Mouse (Mus musculus) hindbrain, embryonic 13.5 days (tissue): Measurements from ENCODE around the gene Cyp21a1. TPM values are rescaled to one million over a fixed set of nuclear protein-coding genes. Genes with fewer than 3 reads are reported as not detected.
"Not testable (repeated sequence)": the region's sequence is repeated elsewhere in the genome, so short reads cannot be mapped to it uniquely, and the experiment has no call there.

ENCODE experiments used
- ATAC-seq: fragments of 200-750 bp; cut with Nextera tagmentation; 2 replicates; pipeline ENCODE4 v1.8.0; 2017; ENCODE audit warnings: moderate TSS enrichment; ENCODE audit not compliant: low FRiP score
- H3K27ac ChIP-seq: fragments of 300-500 bp; sonication (generic); 2 replicates; pipeline ENCODE4 v1.5.1; 2015; ENCODE audit warnings: inconsistent platforms, mild to moderate bottlenecking, moderate library complexity
- H3K27me3 ChIP-seq: fragments of 300-500 bp; sonication (generic); 2 replicates; pipeline ENCODE4 v1.6.1; 2015; ENCODE audit warnings: mild to moderate bottlenecking, inconsistent platforms
- H3K36me3 ChIP-seq: fragments of 300-500 bp; sonication (generic); 2 replicates; pipeline ENCODE4 v1.6.1; 2015; ENCODE audit warnings: mild to moderate bottlenecking, inconsistent platforms
- H3K4me1 ChIP-seq: fragments of 300-500 bp; sonication (generic); replicated peaks from 2 replicates; pipeline ENCODE4 v1.6.1; 2015; ENCODE audit warnings: inconsistent platforms
- H3K4me2 ChIP-seq: fragments of 300-500 bp; sonication (generic); 2 replicates; pipeline ENCODE4 v1.6.1; 2015; ENCODE audit warnings: inconsistent platforms, mild to moderate bottlenecking, moderate library complexity
- H3K4me3 ChIP-seq: fragments of 300-500 bp; sonication (generic); 2 replicates; pipeline ENCODE4 v1.5.1; 2015; ENCODE audit warnings: mild to moderate bottlenecking, inconsistent platforms
- H3K9ac ChIP-seq: fragments of 300-500 bp; sonication (generic); 2 replicates; pipeline ENCODE4 v1.6.1; 2015; ENCODE audit warnings: mild to moderate bottlenecking, inconsistent platforms
- H3K9me3 ChIP-seq: fragments of 300-500 bp; sonication (generic); 2 replicates; pipeline ENCODE4 v1.6.1; 2016; ENCODE audit warnings: inconsistent platforms
- WGBS: fragments of 180-500 bp; shearing (Covaris S2); methylation state at CpG from one replicate; pipeline ENCODE4 v1.1.7; 2015; 5-methylcytosine and 5-hydroxymethylcytosine counted together
- polyA plus RNA-seq: library from polyadenylated mRNA; unstranded; fragments of >200 nt; fragmentation: Nextera tagmentation; extraction: Ambion mirVana; gene quantifications from 2 replicates; pipeline ENCODE4 v1.2.1, GENCODE M21; 2015

The Cyp21a1 gene
- polyA plus RNA-seq, 1 experiment from 2014 or later: not detected

DNA sequence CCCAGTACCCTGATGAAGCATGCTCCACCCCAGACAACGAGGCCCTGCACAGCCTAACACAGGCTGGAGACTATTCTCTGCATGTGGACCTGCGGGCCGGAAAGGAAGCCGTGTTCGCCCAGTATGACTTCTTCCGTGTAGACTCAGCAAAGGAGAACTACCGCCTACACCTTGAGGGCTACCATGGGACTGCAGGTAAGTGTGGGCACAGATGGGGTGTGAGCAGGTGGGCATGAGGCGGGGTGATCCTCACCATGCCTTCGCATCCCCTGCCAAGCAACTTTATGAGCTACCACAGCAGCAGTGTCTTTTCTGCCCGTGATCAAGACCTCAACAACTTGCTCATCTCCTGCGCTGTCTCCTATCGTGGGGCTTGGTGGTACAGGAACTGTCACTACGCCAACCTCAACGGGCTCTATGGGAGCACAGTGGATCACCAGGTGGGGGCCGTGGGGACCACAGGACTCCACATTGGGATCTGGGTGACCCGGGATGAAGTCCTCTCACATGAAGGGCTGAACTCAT, 3.5 kb downstream of the Cyp21a1 start:
- not testable (repeated sequence) for H3K9ac ChIP-seq, H3K27ac ChIP-seq, H3K4me3 ChIP-seq, ATAC-seq, H3K27me3 ChIP-seq, H3K36me3 ChIP-seq, H3K9me3 ChIP-seq, H3K4me2 ChIP-seq, H3K4me1 ChIP-seq
- WGBS: 93% methylated on average over 16 of the region's 16 CpGs

DNA sequence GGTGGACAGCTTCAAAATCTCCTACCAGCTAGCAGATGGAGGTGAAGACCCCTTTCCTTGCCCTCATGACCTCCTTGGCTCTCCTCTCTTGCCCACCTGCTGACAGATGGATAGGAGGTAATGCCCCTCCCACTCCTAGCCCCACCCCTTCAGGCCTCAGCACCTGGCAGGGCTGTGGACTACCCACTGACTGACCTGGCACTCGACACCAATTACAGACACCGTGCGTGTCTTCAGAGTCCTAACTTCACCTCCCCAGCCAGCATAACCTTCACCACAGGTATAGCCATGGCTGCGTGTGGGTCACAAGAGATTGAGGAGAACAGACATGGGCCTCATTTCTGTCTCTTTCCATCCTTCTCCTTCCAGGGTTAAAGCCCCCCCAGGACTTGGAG, 4.8 kb downstream of the Cyp21a1 start:
- Histone ChIP-seq H3K4me3 (no peak overlapping the region), H3K9ac (no peak overlapping the region), H3K27me3 (no peaks in the 10 kb centered on the region), H3K36me3 (no peaks in the 10 kb centered on the region), H3K27ac (no peak overlapping the region), H3K9me3 (no peaks in the 10 kb centered on the region), H3K4me1 (no peaks in the 10 kb centered on the region), H3K4me2 (no peak overlapping the region)
- WGBS: 89% methylated on average over 4 of the region's 4 CpGs
- no peak for ATAC-seq

DNA sequence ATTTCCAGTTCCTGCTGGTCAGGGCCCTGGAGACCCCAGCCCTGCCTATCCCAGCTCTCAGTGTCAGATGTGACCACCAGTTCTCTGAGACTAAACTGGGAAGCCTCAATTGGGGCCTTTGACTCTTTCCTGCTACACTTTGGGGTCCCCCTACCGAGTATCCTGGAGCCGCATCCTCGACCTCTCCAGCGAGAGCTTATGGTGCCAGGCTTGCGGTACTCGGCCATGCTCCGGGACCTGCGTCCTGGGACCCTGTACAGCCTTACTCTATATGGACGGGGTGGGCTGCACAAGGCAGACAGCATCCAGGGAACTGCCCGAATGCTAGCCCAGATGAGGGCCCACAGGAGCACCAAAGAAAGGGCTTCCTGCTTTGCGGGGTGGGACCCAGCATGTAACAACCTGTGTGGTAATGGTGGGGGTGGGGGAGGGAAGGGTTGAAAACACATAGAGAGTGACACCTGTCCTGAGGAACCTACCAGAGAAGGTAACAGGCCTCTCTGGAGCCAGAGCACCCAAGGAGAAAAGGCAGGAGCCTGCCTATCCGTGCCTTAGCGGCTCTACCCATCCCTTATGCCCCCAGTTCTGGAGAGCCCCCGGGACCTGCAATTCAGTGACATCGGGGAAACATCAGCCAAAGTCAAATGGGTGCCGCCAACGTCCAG, 5.4 kb downstream of the Cyp21a1 start:
- Histone ChIP-seq H3K4me1 (no peaks in the 10 kb centered on the region), H3K36me3 (no peaks in the 10 kb centered on the region), H3K4me2 (no peak overlapping the region), H3K27ac (no peak overlapping the region), H3K4me3 (no peak overlapping the region), H3K9me3 (no peaks in the 10 kb centered on the region), H3K27me3 (no peaks in the 10 kb centered on the region), H3K9ac (no peak overlapping the region)
- ATAC-seq: no peak
- WGBS: 91% methylated on average over 14 of the region's 17 CpGs

DNA sequence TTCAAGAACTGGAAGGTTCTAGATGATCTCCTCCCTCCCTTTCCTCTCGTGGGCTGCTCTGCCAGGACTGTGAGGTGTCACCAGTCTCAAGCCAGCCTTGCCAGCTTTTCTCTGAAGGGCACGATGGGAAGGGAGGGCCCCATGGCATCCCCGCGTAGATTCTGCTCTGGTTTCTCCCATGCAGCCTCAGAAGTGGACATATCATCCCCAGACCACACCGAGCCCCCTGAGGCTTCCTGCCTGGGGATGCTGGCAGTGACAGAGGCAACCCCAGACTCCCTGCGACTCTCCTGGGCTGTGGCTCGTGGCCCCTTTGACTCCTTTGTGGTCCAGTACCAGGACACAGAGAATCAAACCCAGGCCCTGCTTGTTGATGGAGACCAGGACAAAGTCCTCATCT, 6.3 kb downstream of the Cyp21a1 start:
- not testable (repeated sequence) for ATAC-seq, H3K9me3 ChIP-seq, H3K36me3 ChIP-seq, H3K4me3 ChIP-seq, H3K27me3 ChIP-seq, H3K4me1 ChIP-seq, H3K27ac ChIP-seq, H3K9ac ChIP-seq, H3K4me2 ChIP-seq
- 82% methylated on average over 7 of the region's 7 CpGs for WGBS

DNA sequence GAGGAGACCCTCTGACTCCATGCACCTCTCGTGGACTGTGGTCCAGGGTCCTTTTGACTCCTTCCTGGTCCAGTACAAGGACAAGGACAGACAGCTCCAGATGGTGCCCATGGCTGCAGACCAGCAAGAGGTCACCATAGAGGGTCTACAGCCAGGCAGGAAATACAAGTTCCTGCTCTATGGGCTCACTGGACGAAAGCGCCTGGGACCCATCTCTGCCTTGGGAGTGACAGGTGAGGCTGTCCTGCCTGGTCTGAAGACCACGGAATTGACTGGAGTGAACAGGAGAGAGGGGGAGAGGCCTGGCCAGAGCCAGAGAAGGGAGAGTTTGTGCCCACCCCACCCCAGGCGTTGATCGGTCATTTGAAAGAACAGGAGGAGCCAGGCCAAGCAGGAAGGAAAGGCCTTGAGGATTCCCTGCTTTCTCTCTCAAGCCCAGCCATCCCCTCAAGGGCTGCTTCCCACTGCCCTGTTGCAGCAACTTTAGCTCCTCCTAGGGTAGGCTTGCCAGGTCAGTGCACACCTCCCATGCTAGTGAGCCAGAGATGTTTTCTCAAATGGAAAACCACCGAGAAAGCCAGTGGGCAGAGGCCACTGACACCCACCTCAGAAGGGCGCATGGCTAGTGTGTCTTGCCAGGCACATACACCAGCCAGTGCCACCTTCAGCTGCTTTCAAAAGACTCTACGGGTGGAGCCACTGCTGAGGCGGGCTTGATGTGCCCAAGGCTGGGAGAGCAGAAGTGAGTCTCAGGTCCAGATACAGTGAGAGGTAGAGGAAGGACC, 7.0 kb downstream of the Cyp21a1 start:
- not testable (repeated sequence) for H3K4me3 ChIP-seq, H3K4me1 ChIP-seq, H3K9ac ChIP-seq, H3K36me3 ChIP-seq, ATAC-seq, H3K9me3 ChIP-seq, H3K4me2 ChIP-seq, H3K27ac ChIP-seq, H3K27me3 ChIP-seq
- WGBS: 90% methylated on average over 10 of the region's 10 CpGs

DNA sequence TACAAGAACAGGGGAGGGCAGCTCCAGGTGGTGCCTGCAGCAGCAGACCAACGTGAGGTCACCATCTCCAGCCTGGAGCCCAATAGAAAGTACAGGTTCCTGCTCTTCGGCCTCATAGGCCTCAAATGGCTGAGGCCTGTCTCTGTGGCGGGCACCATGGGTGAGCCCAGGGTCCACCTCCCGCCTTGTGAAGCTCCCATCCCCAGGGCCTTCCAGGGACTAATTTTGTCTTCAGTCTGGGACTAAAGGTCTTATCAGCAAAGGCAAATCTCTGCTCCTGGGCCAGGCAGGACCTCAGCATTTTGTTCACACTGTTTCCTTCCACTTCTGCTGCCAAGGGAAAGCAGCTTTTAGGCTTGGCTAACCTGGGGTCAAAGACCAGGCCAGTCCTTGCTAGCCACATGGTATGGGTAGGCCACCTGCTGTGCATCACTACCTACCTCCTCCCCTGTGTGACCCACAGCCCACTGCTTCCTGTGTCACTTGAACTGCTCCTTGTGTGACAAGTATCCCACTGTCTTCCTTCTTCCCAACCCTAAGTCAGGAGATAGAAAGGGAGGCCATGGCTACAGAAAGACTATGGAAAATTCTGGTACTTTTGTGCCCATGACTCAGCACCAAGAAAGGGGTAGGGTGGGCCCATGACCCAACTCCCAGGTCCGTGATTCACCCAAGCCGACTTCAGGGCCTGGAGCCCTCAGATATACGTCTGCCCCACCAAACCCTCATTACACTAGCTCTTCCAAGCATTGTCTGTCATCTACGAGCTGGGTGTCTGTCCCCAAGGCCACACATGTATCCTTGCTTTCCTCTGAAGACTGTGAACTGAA, 7.8 kb downstream of the Cyp21a1 start:
- H3K9ac ChIP-seq: no peak overlapping the region
- 86% methylated on average over 8 of the region's 8 CpGs for WGBS
- H3K4me3 ChIP-seq: no peak overlapping the region
- ATAC-seq: no peak
- no peak overlapping the region for H3K27ac ChIP-seq
- H3K9me3 ChIP-seq: 0 out of 2 replicates have a peak, but pooled peaks cover 4% of the 10 kb centered on the region
- no peaks in the 10 kb centered on the region for H3K27me3 ChIP-seq
- no peak overlapping the region for H3K4me2 ChIP-seq
- no peaks in the 10 kb centered on the region for H3K4me1 ChIP-seq
- no peaks in the 10 kb centered on the region for H3K36me3 ChIP-seq

DNA sequence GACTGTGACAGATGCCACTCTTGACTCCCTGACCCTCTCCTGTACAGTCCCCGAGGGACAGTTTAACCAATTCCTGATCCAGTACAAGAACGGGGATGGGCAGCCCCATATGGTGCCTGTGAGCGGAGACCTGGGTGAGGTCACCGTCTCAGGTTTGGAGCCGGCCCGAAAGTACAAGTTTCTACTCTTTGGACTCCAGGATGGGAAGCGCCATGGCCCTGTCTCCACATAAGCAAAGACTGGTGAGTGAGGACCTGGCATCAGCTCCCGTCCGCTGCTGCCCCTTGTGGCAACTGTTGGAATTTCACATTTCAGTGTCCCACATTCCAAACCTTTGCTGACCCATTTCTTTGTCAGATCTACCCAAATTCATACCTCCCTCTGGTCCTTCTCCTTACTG, 8.7 kb downstream of the Cyp21a1 start:
- Histone ChIP-seq H3K27me3 (no peaks in the 10 kb centered on the region), H3K9ac (no peak overlapping the region), H3K4me2 (no peak overlapping the region), H3K9me3 (0 out of 2 replicates have a peak, but pooled peaks cover 4% of the 10 kb centered on the region), H3K4me3 (no peak overlapping the region), H3K4me1 (no peaks in the 10 kb centered on the region), H3K36me3 (no peaks in the 10 kb centered on the region), H3K27ac (no peak overlapping the region)
- ATAC-seq: no peak
- WGBS: 67% methylated on average over 9 of the region's 9 CpGs

DNA sequence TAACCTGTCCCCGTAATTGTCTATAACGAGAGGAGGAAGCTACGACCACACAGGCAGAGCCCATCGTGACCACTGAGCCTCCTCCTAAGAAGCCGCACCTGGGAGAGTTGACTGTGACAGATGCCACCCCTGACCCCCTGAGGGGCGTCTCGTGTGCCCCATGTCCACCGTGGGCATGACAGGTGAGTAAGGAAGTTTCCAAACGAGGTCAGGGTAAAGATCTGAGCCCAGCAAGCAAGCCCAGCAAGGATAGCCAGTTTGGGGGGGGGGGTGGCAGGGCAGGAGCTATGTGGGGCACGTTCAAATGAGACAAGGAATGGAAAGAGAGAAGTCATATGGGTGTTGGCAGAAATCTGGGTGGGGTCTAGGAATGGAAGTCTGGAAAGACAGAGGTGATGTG, 9.3 kb downstream of the Cyp21a1 start:
- no peak overlapping the region for H3K27ac ChIP-seq
- H3K4me1 ChIP-seq: no peaks in the 10 kb centered on the region
- no peak overlapping the region for H3K4me2 ChIP-seq
- no peaks in the 10 kb centered on the region for H3K27me3 ChIP-seq
- no peak overlapping the region for H3K4me3 ChIP-seq
- H3K9me3 ChIP-seq: 0 out of 2 replicates have a peak, but pooled peaks cover 4% of the 10 kb centered on the region
- no peak overlapping the region for H3K9ac ChIP-seq
- ATAC-seq: no peak
- 89% methylated on average over 10 of the region's 10 CpGs for WGBS
- no peaks in the 10 kb centered on the region for H3K36me3 ChIP-seq

DNA sequence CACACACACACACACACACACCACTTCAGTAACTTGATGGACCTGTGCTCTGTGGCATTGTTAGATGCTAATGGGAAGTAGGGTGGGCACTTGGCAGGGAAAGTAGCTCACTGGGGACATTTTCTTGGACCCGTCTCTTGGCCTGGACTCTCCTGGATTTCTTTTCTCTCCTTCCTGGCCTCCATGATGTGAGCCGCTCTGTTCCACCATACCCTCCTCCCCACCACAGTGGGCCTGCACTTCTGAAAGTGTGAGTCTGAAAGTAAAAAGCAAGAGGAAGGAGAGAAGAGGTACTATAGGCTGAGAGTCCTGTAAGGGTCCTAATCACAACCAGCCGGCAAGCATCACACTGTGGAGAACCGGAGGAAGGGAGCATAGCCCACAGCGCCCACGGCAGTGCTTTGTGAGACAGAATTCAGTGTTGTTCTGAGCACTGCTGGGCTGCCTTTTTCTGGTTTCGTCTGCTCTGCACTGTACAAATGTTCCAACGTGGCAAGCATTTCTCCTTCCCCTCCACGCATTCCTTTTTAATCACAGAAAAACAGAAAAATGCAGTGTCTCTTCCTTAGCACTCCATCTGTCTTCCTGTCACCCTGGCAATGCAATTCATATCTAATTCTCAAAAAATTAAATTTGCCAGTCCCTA, 26.6 kb downstream of the Cyp21a1 start:
- Histone ChIP-seq H3K27ac (no peak overlapping the region), H3K9ac (no peak overlapping the region), H3K4me3 (no peak overlapping the region), H3K36me3 (no peaks in the 10 kb centered on the region), H3K9me3 (peaks cover 11% of the 10 kb centered on the region), H3K4me2 (no peak overlapping the region), H3K27me3 (no peaks in the 10 kb centered on the region), H3K4me1 (no peaks in the 10 kb centered on the region)
- 74% methylated on average over 9 of the region's 9 CpGs for WGBS
- ATAC-seq: no peak

DNA sequence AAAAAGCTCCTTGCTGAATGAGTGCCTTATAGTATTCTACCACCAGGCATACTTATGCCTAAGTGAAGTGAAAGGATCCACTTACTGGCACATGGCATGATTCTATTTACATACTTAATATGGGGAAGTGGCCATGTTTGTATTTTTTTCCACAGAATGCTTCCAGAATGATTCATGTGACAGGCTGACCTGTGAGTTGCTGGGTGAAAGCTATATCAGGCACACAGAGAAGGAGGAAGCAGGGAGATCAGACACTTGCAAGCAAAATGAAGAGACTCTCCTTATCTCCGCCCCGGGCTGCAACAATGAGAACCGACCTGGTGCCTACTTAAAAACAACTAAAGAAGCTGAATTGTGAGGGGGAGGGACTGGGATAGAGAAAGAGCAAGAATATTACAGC, 42.9 kb downstream of the Cyp21a1 start:
- Histone ChIP-seq H3K4me3 (no peak overlapping the region), H3K4me1 (no peaks in the 10 kb centered on the region), H3K4me2 (no peak overlapping the region), H3K36me3 (no peaks in the 10 kb centered on the region), H3K9me3 (no peaks in the 10 kb centered on the region), H3K9ac (no peak overlapping the region), H3K27me3 (no peaks in the 10 kb centered on the region), H3K27ac (no peak overlapping the region)
- ATAC-seq: no peak
- 80% methylated on average over 3 of the region's 3 CpGs for WGBS
